Mouse (Mus musculus) brain, embryonic 18.5 days (tissue): Measurements from ENCODE around the gene Pdxp.
A peak's percentile ranks its signal among the peaks of the same experiment; 100 is the strongest.

Experiments used
- DNase-seq: peaks from one replicate; pipeline ENCODE4 v3.0.0-alpha.2; 2012; ENCODE audit warnings: low read depth, low spot score

Gene Pdxp

DNA sequence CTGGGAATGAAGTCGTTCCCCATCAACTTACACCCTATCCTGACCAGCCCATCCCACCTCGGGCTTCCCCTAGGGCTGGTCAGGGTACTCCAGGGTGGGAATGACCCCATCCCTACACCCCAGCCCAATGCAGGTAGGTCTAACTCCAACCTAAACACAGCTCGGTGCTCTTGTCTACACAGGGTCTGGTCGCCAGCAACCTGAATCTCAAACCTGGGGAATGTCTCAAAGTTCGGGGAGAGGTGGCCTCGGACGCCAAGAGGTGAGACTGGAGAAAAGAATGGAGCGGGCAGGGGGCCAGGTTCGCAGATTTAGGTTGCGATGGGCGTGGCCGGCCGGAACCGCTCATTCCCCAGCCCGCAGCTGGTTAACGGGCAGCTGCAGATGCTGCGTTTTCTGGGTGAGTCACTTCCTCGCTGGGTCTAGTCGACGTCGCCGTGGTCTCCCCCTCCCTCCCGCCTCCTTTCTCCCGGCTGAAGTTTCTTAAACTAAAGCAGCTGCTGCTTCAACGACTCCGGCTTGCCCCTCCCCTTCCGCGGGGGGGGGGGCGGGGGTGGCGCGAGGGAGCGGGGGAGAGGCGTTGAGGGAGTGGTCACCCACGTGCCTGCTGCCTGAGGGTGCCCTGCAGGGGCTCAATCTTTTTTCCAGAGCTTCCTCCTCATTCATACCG is 14.2 kb downstream of the Pdxp start:
- no peak for DNase-seq

DNA sequence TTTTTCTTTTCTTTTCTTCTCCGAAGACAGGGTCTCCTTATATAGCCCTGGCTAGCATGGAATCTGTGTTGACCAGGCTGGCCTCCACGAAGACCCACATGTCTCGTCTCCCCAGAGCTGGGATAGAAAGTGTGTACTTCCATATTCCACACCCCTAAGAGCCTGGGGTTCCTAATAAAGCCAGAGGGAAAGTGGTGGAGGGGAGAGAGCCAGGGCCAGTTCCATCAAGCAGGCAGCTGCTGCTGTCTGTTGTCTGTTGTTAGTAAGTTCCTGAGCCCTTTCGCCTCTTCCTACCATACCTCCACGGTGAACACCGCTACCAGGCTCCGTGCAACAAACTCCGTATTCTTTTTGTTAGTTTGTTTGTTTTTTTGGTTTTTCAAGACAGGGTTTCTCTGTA is 14.8 kb downstream of the Pdxp start:
- DNase-seq = no peak

DNA sequence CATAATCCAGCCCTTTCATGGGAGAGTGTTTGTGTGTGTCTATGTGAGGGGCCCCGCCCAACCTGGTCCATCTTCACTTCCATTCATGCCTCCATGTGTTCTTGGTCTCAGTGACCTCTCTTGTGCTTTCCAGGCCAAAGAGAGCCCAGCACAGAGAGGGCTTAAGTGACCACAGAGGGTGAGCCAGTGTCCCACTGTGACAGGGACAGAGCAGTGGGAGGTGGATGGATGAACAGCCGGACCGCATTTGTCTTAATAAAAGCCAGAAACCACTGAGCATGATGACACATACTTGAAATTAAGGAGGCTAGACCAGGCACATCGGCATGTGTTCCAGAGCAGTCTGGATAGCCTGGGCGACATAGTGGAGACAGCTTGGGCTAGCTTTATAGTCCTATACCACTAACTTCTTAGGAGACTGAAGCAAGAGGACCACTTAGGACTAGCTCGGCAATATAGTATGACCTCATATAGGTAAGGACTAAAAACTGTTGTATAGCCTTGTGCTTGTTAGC is 16.5 kb downstream of the Pdxp start:
- DNase-seq = no peak

DNA sequence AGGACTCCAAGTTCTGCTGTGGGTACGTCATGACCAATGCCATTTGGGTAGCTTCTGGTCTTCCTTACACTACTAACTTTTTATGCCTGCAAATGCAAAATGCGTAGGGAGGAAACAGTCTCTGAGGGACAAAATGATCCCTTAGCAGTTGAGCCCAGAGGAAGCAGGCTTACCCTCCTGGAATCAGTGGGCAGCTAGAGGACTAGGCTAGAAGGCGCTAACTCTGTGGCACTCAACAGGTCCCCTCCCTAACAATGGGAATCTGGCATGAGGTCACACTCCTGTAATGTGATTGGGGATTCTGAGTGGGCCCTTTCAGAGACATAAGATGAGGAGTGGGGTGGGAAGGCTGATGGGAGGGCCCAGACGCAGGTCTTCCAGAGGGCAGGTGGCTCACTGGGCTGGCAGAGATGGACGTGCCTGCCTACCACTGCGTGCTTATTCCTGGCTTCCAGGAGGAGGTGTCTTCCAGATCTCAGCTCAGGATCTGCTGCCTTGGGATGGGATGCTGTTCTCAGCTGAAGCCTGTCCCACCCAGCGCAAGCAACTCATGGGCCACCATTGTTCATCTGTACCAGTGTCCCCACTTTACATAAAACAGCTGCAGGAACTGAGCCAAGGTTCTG is 17.2 kb downstream of the Pdxp start:
- no peak for DNase-seq

DNA sequence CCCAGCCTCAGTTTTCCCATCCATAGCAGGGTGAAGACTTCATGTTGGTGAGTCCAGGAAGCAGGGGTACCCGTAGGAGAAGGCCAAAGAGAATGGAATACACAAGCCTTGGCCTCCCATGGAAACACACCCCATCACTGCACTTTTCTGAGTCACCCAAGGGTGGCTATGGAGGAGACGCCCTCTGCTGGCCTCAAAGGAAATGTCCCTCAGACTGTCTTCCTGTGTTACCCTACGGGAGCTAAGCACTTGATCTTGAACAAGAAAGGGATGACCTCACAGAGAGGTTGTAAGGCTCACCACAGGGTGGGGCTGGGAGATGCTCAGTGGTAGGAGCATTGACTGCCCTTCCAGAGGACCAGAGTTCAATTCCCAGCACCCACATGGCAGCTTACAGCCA is 17.9 kb downstream of the Pdxp start:
- DNase-seq = no peak

DNA sequence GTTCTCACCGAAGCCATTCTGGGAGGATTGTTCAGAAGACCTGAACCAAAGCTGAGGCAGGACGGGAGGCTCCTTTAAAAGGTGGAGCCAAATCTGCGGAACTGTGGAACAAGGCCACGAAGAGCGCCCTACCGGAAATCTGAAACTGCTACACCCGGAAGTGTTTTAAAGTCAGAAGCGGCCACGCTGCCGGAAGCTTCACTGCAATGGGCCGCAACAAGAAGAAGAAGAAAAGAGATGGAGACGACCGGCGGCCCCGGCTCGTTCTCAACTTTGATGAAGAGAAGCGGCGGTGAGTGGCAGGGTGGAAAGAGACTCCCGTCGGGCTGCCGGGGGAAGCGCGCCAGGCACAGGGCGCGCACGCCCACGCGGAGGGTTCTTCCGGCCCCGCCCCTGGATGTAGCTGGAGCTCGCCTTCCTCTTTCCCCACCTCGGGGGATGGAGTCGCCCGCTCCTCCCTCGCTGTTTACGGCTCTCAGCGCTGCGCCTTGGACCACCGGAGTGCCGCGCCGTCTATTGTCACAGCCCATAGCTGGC is 21.1 kb downstream of the Pdxp start, which contains the start of gene Nol12:
Gene Nol12 (plus strand): TSS at position 150 of the 537 bp plus-strand sequence.
- peak; percentile 83 for DNase-seq

DNA sequence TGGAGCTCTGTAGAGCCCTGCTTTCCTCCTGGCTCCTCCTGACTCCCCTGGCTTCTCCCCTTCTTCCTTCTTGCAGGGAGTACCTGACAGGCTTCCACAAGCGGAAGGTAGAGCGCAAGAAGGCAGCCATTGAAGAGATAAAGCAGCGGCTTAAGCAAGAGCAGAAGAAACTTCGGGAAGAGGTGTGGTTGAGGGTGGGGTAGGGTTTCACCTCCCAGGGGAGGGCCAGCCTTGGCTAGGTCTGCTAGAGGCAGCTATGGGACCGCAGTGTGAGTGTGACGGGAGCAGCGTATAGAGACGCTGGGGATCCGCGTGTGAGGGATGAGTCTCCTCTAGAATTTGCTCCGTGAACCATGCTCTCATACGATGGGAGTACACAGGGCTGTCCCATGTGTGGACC is 22.7 kb downstream of the Pdxp start:
- no peak for DNase-seq

DNA sequence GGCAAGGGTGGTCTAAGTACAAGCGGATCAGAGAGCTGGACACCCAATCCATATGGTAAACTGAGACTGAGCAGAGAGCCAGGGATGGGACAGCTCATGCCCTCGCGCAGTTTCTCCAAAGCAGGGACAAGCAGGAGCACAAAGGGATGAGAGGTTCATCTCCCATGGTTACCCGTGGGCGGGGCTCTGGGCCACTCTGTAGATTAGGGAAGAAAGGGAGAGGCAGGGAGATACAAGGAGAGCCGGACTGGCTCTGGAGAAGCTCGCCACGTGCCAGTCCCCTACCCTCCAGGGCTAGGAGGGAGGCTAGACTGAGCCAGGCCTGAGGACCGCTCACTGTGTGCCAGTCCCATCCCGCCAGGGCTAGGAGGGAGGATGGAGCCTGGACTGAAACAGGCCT is 23.6 kb downstream of the Pdxp start:
- DNase-seq = no peak

DNA sequence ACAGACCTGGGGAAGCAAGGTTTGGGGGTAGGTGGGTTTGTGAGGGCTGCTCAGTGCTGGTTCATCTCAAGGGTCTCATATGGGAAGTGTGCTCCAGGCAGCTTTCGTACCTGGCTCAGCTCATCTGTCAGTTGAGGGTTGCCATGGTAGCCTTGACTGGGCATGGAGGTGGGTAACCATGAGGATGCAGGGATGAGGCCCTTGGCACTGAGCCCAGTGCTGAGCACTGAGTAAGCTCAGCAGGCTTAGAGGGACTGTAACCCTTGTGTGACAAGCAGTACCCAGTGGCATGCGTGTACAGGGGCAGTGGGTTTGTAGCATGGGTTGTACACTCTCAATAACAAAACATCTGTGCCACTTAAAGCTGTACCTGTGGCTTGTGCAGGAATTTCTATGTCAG is 24.2 kb downstream of the Pdxp start:
- DNase-seq = no peak

DNA sequence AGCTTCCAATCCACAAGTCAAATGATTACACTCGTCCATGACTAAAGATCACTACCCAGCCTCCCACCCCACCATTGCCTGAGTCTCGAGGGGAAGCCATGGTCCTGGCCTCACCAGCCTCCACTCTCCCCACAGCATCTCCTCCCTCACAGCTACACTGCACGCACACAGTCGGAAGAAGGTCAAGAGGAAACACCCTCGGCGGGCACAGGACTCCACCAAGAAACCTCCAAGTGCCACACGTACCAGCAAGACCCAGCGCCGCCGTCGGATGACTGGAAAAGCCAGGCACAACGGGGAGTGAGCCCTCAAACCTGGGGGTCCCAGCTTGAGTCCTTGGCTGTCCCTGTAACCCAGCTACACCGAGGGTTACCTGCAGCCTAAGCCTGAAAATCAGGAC is 26.6 kb downstream of the Pdxp start:
- no peak for DNase-seq

DNA sequence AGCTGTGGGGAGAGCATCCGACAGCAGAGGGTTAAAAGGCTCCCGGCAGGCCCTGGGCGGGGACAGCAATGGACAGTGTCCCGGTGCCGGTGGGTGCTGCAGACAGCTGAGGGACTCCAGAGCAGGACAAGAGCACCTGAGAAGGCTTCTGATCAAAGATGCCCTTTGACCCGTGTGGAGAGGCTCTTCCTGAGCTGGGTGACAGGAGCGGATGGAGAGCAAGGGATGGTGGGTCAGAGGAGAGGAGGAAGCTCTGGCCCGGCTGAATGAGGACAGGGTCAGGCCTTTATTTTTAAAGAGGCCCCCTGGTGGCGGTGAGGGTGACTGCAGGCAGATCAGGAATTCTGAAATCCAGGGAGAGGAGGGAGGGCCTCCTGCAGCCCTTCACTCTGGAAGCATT is 28.9 kb downstream of the Pdxp start:
- no peak for DNase-seq

DNA sequence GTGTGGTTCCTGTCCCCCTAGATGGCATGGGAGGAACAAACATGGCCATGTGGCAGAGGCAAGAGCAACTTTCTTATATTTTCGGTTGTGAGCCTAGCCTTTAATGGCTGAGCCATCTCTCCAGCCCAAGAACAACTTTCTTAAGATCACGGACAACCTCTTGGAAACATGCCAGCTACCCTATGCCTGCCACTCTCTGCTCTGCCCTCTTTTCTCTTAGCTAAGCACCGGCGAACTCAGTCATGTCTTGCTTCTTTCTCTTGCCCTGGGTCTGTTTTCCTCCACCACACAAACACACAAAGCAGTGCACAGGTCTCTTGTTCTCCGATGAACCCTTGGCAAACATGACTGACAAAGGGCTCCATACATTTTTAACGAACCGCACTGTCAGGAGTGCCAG is 32.5 kb downstream of the Pdxp start:
- no peak for DNase-seq

DNA sequence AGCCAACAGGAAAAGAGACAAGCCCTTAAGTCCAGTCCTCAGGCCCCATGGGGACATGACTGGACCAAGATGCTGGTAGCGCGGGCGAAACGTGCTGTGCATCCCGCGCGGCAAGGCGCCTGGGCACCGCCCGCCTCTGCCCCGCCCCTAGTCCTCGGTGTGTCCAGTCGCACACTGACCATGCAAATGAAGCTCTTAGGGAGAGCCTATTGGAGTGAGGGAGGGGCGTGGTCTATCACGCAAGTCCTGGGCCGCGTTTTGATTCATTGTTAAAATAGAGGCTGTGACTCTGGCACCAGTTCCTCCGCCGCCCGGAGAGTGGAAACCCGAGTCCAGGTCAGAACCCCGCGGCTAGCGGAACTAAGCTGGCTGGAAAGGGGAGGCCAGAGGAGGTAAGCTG is 33.9 kb downstream of the Pdxp start, which contains the start of gene Triobp:
Gene Triobp (plus strand): TSS at position 68 of the 400 bp plus-strand sequence.
- DNase-seq = peak; percentile 90

DNA sequence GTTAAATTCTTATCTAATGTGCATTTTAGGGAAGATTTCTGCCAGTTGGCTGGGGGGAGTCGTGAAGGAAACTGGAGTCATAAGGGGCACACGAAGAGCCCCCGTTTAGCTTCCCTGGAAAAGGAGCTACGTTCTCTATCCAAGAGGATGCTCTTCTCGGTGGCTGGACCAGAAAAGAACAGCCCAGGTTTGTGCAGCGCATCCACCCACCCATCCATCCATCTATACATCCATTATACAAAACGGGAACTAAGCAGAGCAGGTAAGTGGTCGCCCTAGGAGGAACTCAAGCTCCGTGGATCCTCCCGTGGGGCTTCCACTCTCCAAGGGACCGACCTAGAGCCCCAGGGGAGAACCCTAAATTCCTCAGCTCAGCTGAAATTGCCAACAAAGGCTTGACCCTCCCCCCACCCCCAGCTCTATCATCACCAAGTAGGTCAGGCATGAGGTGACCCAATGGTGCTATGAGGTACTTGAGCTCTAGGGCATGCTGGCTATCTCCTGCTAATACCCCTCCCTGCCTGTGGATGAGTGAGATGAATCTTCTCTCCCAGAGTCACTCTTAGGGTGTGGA is 34.5 kb downstream of the Pdxp start:
- no peak for DNase-seq

DNA sequence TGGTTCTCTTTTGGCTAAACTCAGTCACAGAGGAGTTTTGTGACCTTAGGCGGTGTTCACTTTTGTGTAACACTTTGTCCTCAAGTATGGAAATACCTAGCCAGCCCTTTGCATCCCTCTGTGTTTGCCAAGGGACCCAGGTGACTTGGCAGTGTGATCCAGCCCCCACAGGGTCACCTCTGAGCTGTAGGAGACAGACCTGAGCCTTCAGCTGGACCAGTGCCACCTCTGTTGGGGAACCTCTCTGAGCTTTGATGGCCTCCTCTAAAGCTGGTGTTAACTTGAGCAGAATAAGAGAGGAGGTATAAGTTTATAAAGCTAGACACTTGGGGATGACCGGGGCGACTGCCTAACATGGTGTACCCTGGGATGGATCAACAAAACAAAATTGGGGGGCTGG is 35.2 kb downstream of the Pdxp start:
- no peak for DNase-seq

DNA sequence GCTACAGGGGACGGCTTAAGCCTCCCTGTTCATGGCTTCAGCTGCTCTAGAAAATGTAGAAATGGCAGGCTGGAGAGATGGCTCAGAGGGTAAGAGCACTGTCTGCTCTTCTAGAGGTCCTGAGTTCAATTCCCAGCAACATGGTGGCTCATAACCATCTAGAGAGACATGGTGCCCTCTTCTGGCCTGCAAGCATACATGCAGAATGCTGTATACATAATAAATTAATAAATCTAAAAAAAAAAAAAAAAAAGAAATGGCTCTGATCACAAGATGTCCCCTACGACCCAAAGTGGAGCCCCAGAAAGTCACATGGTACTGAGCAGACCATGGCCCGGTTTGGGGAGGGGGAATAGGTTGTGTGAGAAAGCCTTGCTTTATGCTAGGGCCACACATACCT is 41.9 kb downstream of the Pdxp start:
- no peak for DNase-seq

DNA sequence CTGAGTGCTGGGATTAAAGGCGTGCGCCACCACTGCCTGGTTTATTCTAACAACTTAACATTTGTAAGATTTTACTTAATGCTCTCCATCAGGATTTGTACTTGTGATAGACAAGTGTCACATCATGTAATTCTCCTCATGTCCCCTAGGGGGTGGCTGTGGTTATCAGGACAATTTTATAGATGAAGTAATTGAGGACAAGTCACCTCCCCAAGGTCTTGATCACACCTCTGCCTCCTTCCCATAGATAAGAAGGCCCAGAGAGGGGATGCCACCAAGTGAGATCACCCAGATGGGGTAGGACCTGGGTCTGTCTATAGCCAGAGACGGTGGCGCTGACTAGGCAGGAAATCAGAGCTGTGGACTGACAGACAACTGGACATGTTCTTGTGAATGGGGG is 42.6 kb downstream of the Pdxp start:
- no peak for DNase-seq

DNA sequence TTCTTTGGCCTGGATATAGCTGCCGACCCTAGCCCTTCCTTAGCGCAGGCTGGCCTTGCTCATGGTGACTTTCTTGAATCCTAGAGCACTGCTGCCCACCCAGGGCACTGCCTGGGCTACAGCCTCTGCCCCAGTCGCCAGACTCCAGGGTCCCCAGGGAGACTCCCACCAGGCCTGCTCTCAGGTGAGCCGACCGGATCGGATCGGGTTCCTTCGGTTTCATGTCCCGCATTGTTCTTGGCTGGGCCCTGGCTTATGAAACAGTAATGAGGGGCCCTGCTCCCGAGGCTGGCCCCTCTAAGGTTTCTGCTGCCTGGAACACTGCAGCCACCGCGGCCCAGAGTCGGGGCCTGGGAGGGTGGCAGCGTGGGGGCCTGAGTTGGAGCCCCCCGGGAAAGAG is 43.3 kb downstream of the Pdxp start:
- no peak for DNase-seq

DNA sequence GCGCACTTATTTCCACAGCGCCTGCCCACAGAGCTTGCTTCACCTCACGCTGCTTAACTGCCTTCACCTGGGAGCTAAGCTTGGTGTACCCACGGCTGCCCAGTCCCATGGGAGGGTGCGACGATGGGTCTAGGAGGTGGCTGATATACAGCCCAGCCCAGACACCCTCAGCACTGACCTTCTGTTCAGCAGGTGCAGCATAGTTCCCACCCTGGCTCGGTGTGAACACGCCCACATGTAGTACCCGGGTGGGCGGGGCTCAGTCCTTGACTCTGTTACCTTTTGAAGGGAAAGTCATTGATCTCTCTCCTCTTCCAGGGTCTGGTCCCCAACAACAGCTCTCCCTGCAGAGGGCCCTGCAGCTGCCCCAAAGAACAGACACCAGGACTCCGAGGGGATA is 45.8 kb downstream of the Pdxp start:
- no peak for DNase-seq

DNA sequence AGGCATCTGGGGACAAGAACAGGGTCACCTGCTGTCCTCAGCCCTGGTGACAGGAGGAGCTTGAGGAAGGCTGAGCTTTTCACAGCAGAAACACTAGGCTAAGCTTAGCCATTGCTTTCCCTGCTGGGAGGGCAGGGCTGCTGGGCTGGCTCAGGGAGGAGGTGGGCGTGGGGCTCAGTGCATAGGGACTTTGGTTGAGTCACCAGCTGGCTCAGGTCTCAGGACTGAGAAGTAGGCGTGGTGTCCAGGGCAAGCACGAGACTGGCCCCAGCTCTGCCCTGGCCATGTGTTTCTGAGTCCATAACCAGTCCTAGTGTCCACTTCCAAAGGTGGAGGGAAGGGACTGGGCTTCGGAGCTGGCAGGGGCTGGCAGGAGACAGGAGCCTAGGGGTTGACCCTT is 46.4 kb downstream of the Pdxp start:
- no peak for DNase-seq

DNA sequence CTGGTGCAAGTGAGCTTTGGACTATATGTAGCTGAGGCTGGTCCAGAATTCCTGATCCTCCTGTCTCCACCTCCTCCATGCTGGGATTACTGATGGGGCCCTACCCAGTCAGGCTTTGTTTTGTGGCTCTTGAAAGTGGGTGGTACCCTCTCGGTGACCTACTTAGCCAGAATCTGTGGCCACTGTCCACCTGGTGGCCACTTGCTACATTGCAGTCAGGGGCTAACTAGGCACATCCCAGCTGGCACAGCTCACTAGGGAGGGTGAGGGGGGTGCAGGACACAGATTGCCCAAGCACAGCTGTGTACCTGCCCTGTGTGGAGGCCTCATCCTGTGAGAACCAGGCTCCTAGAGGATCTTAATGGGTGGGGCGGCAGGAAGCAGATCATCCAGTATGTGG is 49.2 kb downstream of the Pdxp start:
- no peak for DNase-seq
